Mouse (Mus musculus) liver, postnatal 0 days (tissue): ENCODE measurements around the gene Pcnx3.

Source experiments
- CTCF ChIP-seq: sonication (generic); IDR thresholded peaks from 2 replicates; pipeline ENCODE4 v1.5.1; 2016; ENCODE audit warnings: antibody characterized with exemption, low read depth
- EP300 ChIP-seq: IDR thresholded peaks from 2 replicates; pipeline ENCODE4 v1.6.1; 2016; ENCODE audit warnings: antibody characterized with exemption, low read depth, mild to moderate bottlenecking

DNA sequence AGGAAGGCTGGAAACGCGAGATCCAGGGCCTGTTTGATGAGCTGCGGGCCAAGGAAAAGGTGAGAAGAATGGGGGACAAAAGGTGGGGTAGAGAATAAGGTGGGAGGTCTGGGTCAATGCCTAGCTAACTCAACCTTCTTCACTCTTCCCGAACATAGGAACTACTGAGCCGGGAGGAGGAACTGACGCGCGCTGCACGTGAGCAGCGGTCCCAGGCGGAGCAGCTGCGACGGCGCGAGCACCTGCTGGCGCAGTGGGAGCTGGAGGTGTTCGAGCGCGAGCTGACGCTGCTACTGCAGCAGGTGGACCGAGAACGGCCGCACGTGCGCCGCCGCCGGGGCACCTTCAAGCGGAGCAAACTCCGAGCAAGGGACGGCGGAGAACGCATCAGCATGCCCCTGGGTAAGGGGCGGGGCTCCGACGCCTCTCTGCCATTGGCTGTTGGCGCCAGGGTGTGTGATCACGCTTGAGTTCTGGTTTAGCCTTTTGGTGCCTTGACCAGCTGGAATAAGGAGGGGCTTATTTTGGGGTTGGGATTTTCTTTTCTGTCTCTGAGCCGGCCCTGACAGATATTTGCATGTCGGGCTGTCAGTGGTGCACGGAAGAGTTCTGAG, 7.2 kb upstream of the Pcnx3 start:
- no peak for TF ChIP-seq EP300
- TF ChIP-seq CTCF, result no peak
